Mouse (Mus musculus): ENCODE measurements at regions not wholly inside any gene's neighbourhood (a gene's known extent, or its start where the extent isn't known, plus 50 kb on each side); places are given as distances from the start of the nearest gene placed in this dataset.

- no peaks in the 10 kb centered on the region for H3K79me2 ChIP-seq (replicated peaks; ENCODE audit: control insufficient read depth, extremely low read depth, insufficient read depth, poor library complexity, severe bottlenecking)
- H3K27me3 ChIP-seq (replicated peaks) = peaks cover 45% of the 10 kb centered on the region
- H3K4me2 ChIP-seq (ENCODE audit: insufficient read depth, low read depth, poor library complexity, severe bottlenecking) = no peak overlapping the region
- H3K9me3 ChIP-seq (replicated peaks; ENCODE audit: low read length) = no peaks in the 10 kb centered on the region
- H3K27ac ChIP-seq (ENCODE audit: insufficient read depth, low read depth) = no peak overlapping the region
- no peak overlapping the region for H3K9ac ChIP-seq (ENCODE audit: insufficient read depth, low read depth)
- in situ Hi-C loops (cut with MboI; ENCODE audit: low pct_ligation_motif_present, low pct_unique_long_range_greater_than_20kb, low sequenced_read_pairs) = no loop called here
- TF ChIP-seq TCF12 (IDR thresholded peaks at IDR 0.05; ENCODE audit: low read depth, low read length) (no peak), SMC3 (IDR thresholded peaks at IDR 0.05; ENCODE audit: low read depth, low read length) (no peak), BHLHE40 (IDR thresholded peaks at IDR 0.05; ENCODE audit: low read depth, low read length) (no peak), ELF1 (IDR thresholded peaks at IDR 0.05; ENCODE audit: low read depth, low read length) (no peak), MYC (IDR thresholded peaks at IDR 0.05; ENCODE audit: low read depth, low read length) (no peak), MXI1 (IDR thresholded peaks at IDR 0.05; ENCODE audit: low read depth, low read length) (no peak), MAZ (IDR thresholded peaks at IDR 0.05; ENCODE audit: low read depth, low read length) (no peak), SIN3A (IDR thresholded peaks at IDR 0.05; ENCODE audit: low read length) (no peak)
- no peak for DNase-seq (ENCODE audit: extremely low read depth)
- H3K36me3 ChIP-seq (replicated peaks in 1 of 2; ENCODE audit: control insufficient read depth in 1 of 2, insufficient read depth in 1 of 2, low read length in 1 of 2) = no peaks in the 10 kb centered on the region
- no peak overlapping the region for H3K4me3 ChIP-seq (replicated peaks in 1 of 3; ENCODE audit: low read depth in 2 of 3, low read length in 2 of 3, poor library complexity in 1 of 3)
- dilution Hi-C loops (cut with MboI; ENCODE audit: extremely low pct_ligation_motif_present, extremely low pct_unique_long_range_greater_than_20kb, low sequenced_read_pairs) = no loop called here
- no peaks in the 10 kb centered on the region for H3K4me1 ChIP-seq (ENCODE audit: control insufficient read depth in 1 of 2, insufficient read depth in 2 of 2)
These were observed 85.7 kb downstream of the Asb1 start for GRCm38 (mm10) chr1:91626090-91626489.

DNA sequence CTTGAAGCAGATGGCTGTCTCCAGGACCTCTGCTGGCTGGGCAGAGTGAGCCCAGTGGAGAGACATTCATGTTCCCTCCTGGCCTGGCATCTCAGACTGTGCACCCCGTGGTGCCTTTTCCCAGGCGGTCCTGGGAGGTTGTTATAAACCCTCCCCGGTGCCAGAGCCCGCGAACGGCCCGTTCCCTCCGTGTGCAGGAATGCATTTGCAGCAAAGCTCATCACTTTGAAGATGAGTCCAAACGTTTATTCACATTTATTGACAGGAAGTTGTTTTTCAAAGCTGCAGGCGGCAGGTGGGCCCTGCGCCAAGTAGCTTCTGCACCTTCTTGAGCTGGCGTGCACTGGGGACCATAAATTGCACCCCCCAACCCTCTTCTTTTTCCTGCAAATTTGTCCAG lies 89.9 kb downstream of the Asb1 start:
- Histone ChIP-seq H3K79me2 (replicated peaks; ENCODE audit: control insufficient read depth, extremely low read depth, insufficient read depth, poor library complexity, severe bottlenecking) (no peaks in the 10 kb centered on the region), H3K4me3 (replicated peaks in 1 of 3; ENCODE audit: low read depth in 2 of 3, low read length in 2 of 3, poor library complexity in 1 of 3) (no peak overlapping the region), H3K9ac (ENCODE audit: insufficient read depth, low read depth) (no peak overlapping the region), H3K27me3 (replicated peaks) (peaks cover 58% of the 10 kb centered on the region), H3K36me3 (replicated peaks in 1 of 2; ENCODE audit: control insufficient read depth in 1 of 2, insufficient read depth in 1 of 2, low read length in 1 of 2) (no peaks in the 10 kb centered on the region), H3K4me1 (ENCODE audit: control insufficient read depth in 1 of 2, insufficient read depth in 2 of 2) (no peaks in the 10 kb centered on the region), H3K9me3 (replicated peaks; ENCODE audit: low read length) (no peaks in the 10 kb centered on the region), H3K4me2 (ENCODE audit: insufficient read depth, low read depth, poor library complexity, severe bottlenecking) (no peak overlapping the region), H3K27ac (ENCODE audit: insufficient read depth, low read depth) (no peak overlapping the region)
- in situ Hi-C loops (cut with MboI; ENCODE audit: low pct_ligation_motif_present, low pct_unique_long_range_greater_than_20kb, low sequenced_read_pairs) (no loop called here), dilution Hi-C loops (cut with MboI; ENCODE audit: extremely low pct_ligation_motif_present, extremely low pct_unique_long_range_greater_than_20kb, low sequenced_read_pairs) (no loop called here)
- TF ChIP-seq ZNF384 (IDR thresholded peaks at IDR 0.05; ENCODE audit: low read depth, low read length) = no peak
- TF ChIP-seq CHD1 (IDR thresholded peaks at IDR 0.05; ENCODE audit: low read depth, low read length) = no peak
- TF ChIP-seq JUND (conservative IDR thresholded peaks at IDR 0.05; ENCODE audit: low read depth, low read length) = no peak
- no peak for TF ChIP-seq IRF4 (IDR thresholded peaks at IDR 0.05; ENCODE audit: low read depth, low read length)
- TF ChIP-seq ZC3H11A (IDR thresholded peaks at IDR 0.05; ENCODE audit: low read depth, low read length) = no peak
- TF ChIP-seq RCOR1 (conservative IDR thresholded peaks at IDR 0.05; ENCODE audit: low read depth, low read length) = no peak
- TF ChIP-seq E2F4 (IDR thresholded peaks at IDR 0.05; ENCODE audit: insufficient replicate concordance, low read depth, low read length) = no peak
- no peak for TF ChIP-seq POLR2A (IDR thresholded peaks at IDR 0.05; ENCODE audit: low read depth, low read length)
- TF ChIP-seq TCF12 (IDR thresholded peaks at IDR 0.05; ENCODE audit: low read depth, low read length) = no peak
- no peak for TF ChIP-seq EP300 (IDR thresholded peaks at IDR 0.05; ENCODE audit: low read length)
- no peak for DNase-seq (ENCODE audit: extremely low read depth)

Measured in CH12.LX (cell line).